Mouse (Mus musculus): ENCODE measurements around the gene Adam11.

GRCm38 (mm10) chr11:102810721-102811485 lies 49.7 kb downstream of the Adam11 start:
- TF ChIP-seq CTCF (IDR thresholded peaks at IDR 0.05; ENCODE audit: borderline replicate concordance, control insufficient read depth, extremely low read depth, insufficient read depth, low read length, poor library complexity): no peak
- no peak for TF ChIP-seq POLR2A (IDR thresholded peaks at IDR 0.05; ENCODE audit: control insufficient read depth, extremely low read depth, insufficient read depth, low read length, poor library complexity)

Data from thymus, adult 2 months (tissue).